Comparison of ENCODE assay signal across 9 mouse cellular contexts in the genomic region with DNA sequence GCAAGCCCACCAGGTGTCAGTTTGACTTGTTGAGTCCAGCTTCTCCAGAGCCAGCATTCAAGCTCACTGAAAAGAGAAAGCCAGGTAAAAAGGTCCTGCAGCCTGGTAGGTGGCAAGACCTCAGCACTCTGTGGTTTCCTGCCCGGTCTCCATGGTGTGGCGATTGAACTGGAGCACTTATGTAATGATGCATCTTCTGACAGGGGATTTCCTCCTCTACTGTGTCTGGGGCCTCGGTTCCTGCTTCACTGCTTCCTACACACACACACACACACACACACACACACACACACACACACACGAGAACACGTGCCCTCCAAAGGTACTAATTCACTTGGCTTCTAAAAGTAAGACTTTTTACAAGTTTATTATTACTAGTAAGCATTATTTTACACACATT. TPM values are rescaled to one million over a fixed set of nuclear protein-coding genes. Genes with fewer than 3 reads are reported as not detected.
DNase-seq lines count a peak whose midpoint lies in the region; ATAC-seq and TF ChIP-seq lines count a peak whose summit lies in the region.
"Had no signal": no experiment of that assay in that cellular context is flagged by ENCODE, and none has a peak within 500 bp of the region (broad histone marks: within the 10 kb centered on the region; RNA-seq: fewer than 3 reads in every experiment).

No protein-coding gene starts in this region.

- H3K9ac ChIP-seq in intestine, embryonic 14.5 days (ENCODE audit: low read length): no peak overlapping the region
- H3K9ac ChIP-seq in midbrain, embryonic 13.5 days (replicated peaks): no peak overlapping the region
- H3K9ac ChIP-seq in forebrain, embryonic 12.5 days: no peak overlapping the region
- H3K9ac ChIP-seq: limb, embryonic 15.5 days had no signal

- TF ChIP-seq CTCF in bone marrow, adult 2 months (IDR thresholded peaks at IDR 0.05; ENCODE audit: control insufficient read depth, insufficient read depth, low read length): no peak

- peak overlapping the region; percentile 36; the same call in 1 of the 2 replicates for H3K27ac ChIP-seq in bone marrow, adult 2 months (ENCODE audit: control insufficient read depth, insufficient read depth, low read depth, low read length, poor library complexity)
- no peak overlapping the region for H3K27ac ChIP-seq in intestine, embryonic 14.5 days (ENCODE audit: low read depth)
- no peak overlapping the region for H3K27ac ChIP-seq in midbrain, embryonic 13.5 days
- no peak overlapping the region for H3K27ac ChIP-seq in forebrain, embryonic 12.5 days
- H3K27ac ChIP-seq: limb, embryonic 15.5 days had no signal

- H3K4me1 ChIP-seq in bone marrow, adult 2 months (ENCODE audit: control insufficient read depth, insufficient read depth, low read length): peaks cover 1% of the 10 kb centered on the region
- peaks cover 18% of the 10 kb centered on the region; the same call in 1 of the 2 replicates for H3K4me1 ChIP-seq in intestine, embryonic 14.5 days (replicated peaks; ENCODE audit: control insufficient read depth, insufficient read depth, low read length)
- peaks cover 44% of the 10 kb centered on the region for H3K4me1 ChIP-seq in midbrain, embryonic 13.5 days (replicated peaks)
- peaks cover 27% of the 10 kb centered on the region for H3K4me1 ChIP-seq in forebrain, embryonic 12.5 days

- no peaks in the 10 kb centered on the region for H3K36me3 ChIP-seq in intestine, embryonic 14.5 days (ENCODE audit: control insufficient read depth, insufficient read depth, low read length)
- no peaks in the 10 kb centered on the region for H3K36me3 ChIP-seq in midbrain, embryonic 13.5 days
- H3K36me3 ChIP-seq in forebrain, embryonic 12.5 days (replicated peaks): no peaks in the 10 kb centered on the region
- H3K36me3 ChIP-seq: limb, embryonic 15.5 days had no signal

- H3K4me2 ChIP-seq in intestine, embryonic 14.5 days (ENCODE audit: low read length): peak overlapping the region; percentile 76
- H3K4me2 ChIP-seq in midbrain, embryonic 13.5 days (replicated peaks): no peak overlapping the region
- no peak overlapping the region for H3K4me2 ChIP-seq in forebrain, embryonic 12.5 days
- H3K4me2 ChIP-seq: limb, embryonic 15.5 days had no signal

- no peak for ATAC-seq in intestine, embryonic 14.5 days (replicated peaks; ENCODE audit: low FRiP score, low TSS enrichment, low read depth)
- no peak for ATAC-seq in midbrain, embryonic 13.5 days
- no peak for ATAC-seq in forebrain, embryonic 12.5 days (ENCODE audit: low FRiP score)

- DNase-seq in heart, adult 18-20 months: peak; percentile 53 to 76
- DNase-seq in heart, postnatal 25 days (ENCODE audit: low spot score): no peak
- DNase-seq in intestine, embryonic 14.5 days (ENCODE audit: low spot score): no peak
- peak; percentile 81 for DNase-seq in lung, postnatal 36 days
- no peak for DNase-seq in ovary, postnatal 36 days (ENCODE audit: low spot score)

- no peak for TF ChIP-seq POLR2A in bone marrow, adult 2 months (IDR thresholded peaks at IDR 0.05; ENCODE audit: borderline replicate concordance, control insufficient read depth, low read depth, low read length)

- no peaks in the 10 kb centered on the region for H3K27me3 ChIP-seq in intestine, embryonic 14.5 days (replicated peaks; ENCODE audit: control insufficient read depth, insufficient read depth, low read length)
- no peaks in the 10 kb centered on the region for H3K27me3 ChIP-seq in midbrain, embryonic 13.5 days
- no peaks in the 10 kb centered on the region for H3K27me3 ChIP-seq in forebrain, embryonic 12.5 days
- H3K27me3 ChIP-seq: limb, embryonic 15.5 days had no signal

- 4% methylated on average over 5 of the region's 5 CpGs for WGBS in bone marrow, adult 2 months
- WGBS in intestine, embryonic 14.5 days: 57% methylated on average over 5 of the region's 5 CpGs
- WGBS in midbrain, embryonic 13.5 days: 78% methylated on average over 5 of the region's 5 CpGs
- 85% methylated on average over 5 of the region's 5 CpGs for WGBS in forebrain, embryonic 12.5 days

- no peaks in the 10 kb centered on the region for H3K9me3 ChIP-seq in intestine, embryonic 14.5 days (ENCODE audit: control insufficient read depth, low read length)
- no peaks in the 10 kb centered on the region for H3K9me3 ChIP-seq in midbrain, embryonic 13.5 days
- H3K9me3 ChIP-seq in forebrain, embryonic 12.5 days: no peaks in the 10 kb centered on the region
- H3K9me3 ChIP-seq: limb, embryonic 15.5 days had no signal

- intact Hi-C loops in heart, postnatal 25 days (cut with DNase I): loop anchor here (2.0 to 5.0 kb wide), 2 partner anchors 18 to 39 kb away; no protein-coding TSS in a partner anchor

- peak overlapping the region; percentile 14 for H3K4me3 ChIP-seq in bone marrow, adult 2 months (replicated peaks; ENCODE audit: control insufficient read depth, low read depth, low read length)
- H3K4me3 ChIP-seq in intestine, embryonic 14.5 days (ENCODE audit: low read depth, low read length): no peak overlapping the region
- no peak overlapping the region for H3K4me3 ChIP-seq in midbrain, embryonic 13.5 days (replicated peaks)
- no peak overlapping the region for H3K4me3 ChIP-seq in forebrain, embryonic 12.5 days (replicated peaks)

RNA-seq across cellular contexts. Expression of gene Susd6, which starts 2.6 kb away (rescaled TPM):
- total RNA-seq in heart, adult 18-20 months (2021): 10 to 100 TPM; 68.3 to 71.9 TPM
- 10 to 100 TPM; 62.5 to 69.1 TPM for total RNA-seq in heart, postnatal 25 days (2021)
- polyA plus RNA-seq in bone marrow, adult 2 months (2011; ENCODE audit: insufficient read depth, insufficient read length, low replicate concordance, missing spikeins): 10.0 and 17.3 TPM in 2 replicates
- 20.8 and 21.4 TPM in 2 replicates for polyA plus RNA-seq in intestine, embryonic 14.5 days (2014; fragmentation: Nextera tagmentation; extraction: Ambion mirVana)
- polyA plus RNA-seq in midbrain, embryonic 13.5 days (2015; fragmentation: Nextera tagmentation; extraction: Ambion mirVana): 13.0 and 14.5 TPM in 2 replicates
- polyA plus RNA-seq in forebrain, embryonic 12.5 days (2016; fragmentation: Nextera tagmentation; extraction: Ambion mirVana): 19.5 and 21.2 TPM in 2 replicates

RNA-seq across cellular contexts. Expression of gene Ccdc177, which starts 32.4 kb away (rescaled TPM):
- under 1 TPM in 1 of 2 experiments, not detected in 1; 0.05 TPM for total RNA-seq in heart, adult 18-20 months (2021)
- under 1 TPM; 0.06 to 0.08 TPM for total RNA-seq in heart, postnatal 25 days (2021)
- not detected in 2 replicates for polyA plus RNA-seq in bone marrow, adult 2 months (2011; ENCODE audit: insufficient read depth, insufficient read length, low replicate concordance, missing spikeins)
- polyA plus RNA-seq in intestine, embryonic 14.5 days (2014; fragmentation: Nextera tagmentation; extraction: Ambion mirVana): 0.11 and 0.12 TPM in 2 replicates
- 5.5 and 6.6 TPM in 2 replicates for polyA plus RNA-seq in midbrain, embryonic 13.5 days (2015; fragmentation: Nextera tagmentation; extraction: Ambion mirVana)
- 6.2 and 7.8 TPM in 2 replicates for polyA plus RNA-seq in forebrain, embryonic 12.5 days (2016; fragmentation: Nextera tagmentation; extraction: Ambion mirVana)

Comparison
In these comparisons a context has a peak if more than half of its experiments do, and no peak if none do; other contexts are left out.
1. DNase-seq: peak in heart, adult 18-20 months (2 of 2) and lung, postnatal 36 days (single experiment); none in heart, postnatal 25 days (single experiment), intestine, embryonic 14.5 days (single experiment) and ovary, postnatal 36 days (single experiment).